Mouse (Mus musculus) gastrocnemius, adult 18-20 months (tissue): Measurements from ENCODE around the gene 2210010C04Rik. TPM values are rescaled to one million over a fixed set of nuclear protein-coding genes. Genes with fewer than 3 reads are reported as not detected.
"Not testable (repeated sequence)": the region's sequence is repeated elsewhere in the genome, so short reads cannot be mapped to it uniquely, and the experiment has no call there.

ENCODE experiments used
- DNase-seq: peaks from one replicate; pipeline ENCODE4 v3.0.0; 2021; ENCODE audit warnings: low spot score
- total RNA-seq, 2 experiments: library from RNA; stranded (reverse); gene quantifications; 2 replicates each; pipeline ENCODE4 v1.2.3; 2021

2210010C04Rik gene
- total RNA-seq, 2 experiments from 2014 or later: not detected

DNA sequence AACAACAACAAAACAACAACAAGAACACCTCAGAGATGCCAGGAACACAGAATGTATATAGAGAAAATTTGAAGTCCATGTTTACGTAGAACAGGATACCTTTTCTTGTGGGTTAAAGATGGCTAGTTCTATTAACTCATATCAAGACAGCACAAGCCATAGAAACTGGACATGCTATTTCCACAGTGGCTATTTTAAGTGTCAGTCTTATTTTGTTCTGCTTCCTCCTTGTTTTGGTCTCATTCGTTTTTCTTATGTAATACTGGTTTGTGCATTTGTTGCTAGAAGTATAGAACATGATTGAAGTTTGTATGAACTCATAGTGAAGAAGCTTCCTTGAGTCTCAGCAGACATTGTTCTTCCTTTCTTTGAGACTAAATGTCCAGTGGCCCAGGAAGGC is 16.2 kb downstream of the 2210010C04Rik start:
- DNase-seq: no peak

DNA sequence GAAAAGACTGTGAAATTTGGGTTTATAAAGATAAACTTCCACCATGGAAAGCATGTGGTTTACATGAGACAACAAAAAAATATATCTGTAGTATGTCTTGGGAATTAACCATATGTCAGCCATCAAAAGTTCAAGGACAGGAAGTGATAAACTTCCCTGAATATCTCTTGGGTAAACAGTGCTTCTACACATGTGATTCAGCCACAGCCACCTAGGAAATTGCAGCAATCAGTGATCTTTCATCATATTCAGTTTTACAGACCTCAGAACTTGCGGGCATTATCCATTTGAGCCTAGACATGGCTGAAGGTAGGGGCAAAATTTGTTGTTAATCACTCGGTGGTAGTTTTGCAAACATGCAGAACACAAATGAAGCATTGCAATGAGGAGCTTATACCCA is 16.7 kb downstream of the 2210010C04Rik start:
- DNase-seq: no peak

DNA sequence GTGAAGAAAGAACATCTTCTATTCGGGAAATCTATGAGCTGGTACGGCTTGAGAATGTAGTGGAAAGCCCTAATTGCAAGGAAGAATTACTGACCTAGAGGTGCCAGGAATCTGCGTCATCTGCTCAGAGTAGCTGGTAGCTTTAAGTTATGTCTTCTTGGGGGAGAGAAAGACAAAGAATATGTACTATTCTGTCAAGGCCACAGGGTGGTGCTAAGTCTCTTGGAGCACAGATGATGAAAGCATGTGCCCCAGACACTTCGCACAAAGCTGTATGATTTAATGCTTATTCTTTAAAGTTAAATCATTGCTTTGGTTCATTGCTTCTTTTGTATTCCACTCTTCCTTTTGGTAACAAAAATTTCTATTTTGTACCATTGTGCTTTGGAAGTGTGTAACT is 20.2 kb downstream of the 2210010C04Rik start:
- no peak for DNase-seq

DNA sequence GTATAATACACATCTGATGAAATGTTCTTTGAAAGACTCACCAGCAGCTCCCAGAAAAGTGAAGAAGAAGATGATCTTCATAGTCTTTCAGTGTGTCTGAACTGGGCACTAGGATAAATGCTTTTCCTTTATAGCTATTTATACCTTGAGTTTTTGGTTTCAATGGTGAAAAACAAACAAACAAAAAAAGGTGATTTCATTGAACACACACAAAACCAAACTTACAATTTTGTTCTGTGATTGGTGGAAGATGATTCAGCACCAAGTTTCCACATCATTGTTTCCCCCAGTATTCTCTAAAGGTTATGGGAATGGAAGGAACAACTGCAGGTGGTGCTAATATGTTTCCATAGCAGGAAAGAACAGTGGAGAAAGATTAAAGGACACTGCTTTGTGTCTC is 35.9 kb downstream of the 2210010C04Rik start, which contains the start of gene Gm2663:
Gene Gm2663, minus strand, starts transcription at position 101 of the 400 bp plus-strand sequence.
- DNase-seq: not testable (repeated sequence)

Other genes with a start within 250 kb of the 2210010C04Rik start
- gene Moxd2, start 148.0 kb downstream of the 2210010C04Rik start, total RNA-seq: not detected
- gene Prss58, start 135.1 kb downstream of the 2210010C04Rik start, total RNA-seq: not detected
- gene 1700074P13Rik, start 95.0 kb downstream of the 2210010C04Rik start, total RNA-seq: not detected
- gene Gm4744, start 83.6 kb downstream of the 2210010C04Rik start, total RNA-seq: not detected
- gene 1810009J06Rik, start 70.8 kb downstream of the 2210010C04Rik start, total RNA-seq: not detected
- gene Gm2663, start 36.0 kb downstream of the 2210010C04Rik start, total RNA-seq: not detected